Mouse (Mus musculus) gonadal fat pad, adult 2 months (tissue): Measurements from ENCODE around the gene Pla1a. TPM values are rescaled to one million over a fixed set of nuclear protein-coding genes. Genes with fewer than 3 reads are reported as not detected.

Experiments used
- DNase-seq: peaks from one replicate; pipeline ENCODE4 v3.0.0-alpha.2; 2012; ENCODE audit warnings: low read depth
- polyA plus RNA-seq: library from polyadenylated mRNA; depleted of rRNA; stranded (reverse); fragments of >200 nt; gene quantifications from 2 replicates; pipeline ENCODE4 v1.2.3, GENCODE M21; 2012

The Pla1a gene
- polyA plus RNA-seq, 1 experiment: 18.2 TPM

- no peak for DNase-seq
Observed at GRCm38 (mm10) chr16:38389284-38389893, 43.6 kb downstream of the Pla1a start.

- DNase-seq: no peak
Observed at GRCm38 (mm10) chr16:38388757-38389156, 44.2 kb downstream of the Pla1a start.

DNA sequence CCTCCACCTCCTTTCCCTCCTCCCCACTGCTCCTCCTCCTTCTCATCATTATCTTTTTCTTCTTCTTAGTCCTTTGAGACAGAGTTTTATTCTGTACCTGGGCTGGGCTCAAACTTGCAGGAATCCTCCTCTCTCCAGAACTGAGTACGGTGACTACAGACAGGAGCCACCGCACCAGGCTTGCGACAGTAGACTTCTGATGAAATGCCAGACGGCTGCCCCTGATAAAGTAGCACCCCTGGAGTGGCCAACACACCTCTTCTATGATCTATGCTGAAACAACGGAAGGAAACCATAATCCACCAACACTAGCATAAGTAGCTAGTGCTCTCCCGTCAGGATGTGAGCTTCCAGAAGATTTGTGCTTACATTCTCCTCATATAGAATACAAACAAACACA, 45.6 kb downstream of the Pla1a start:
- no peak for DNase-seq

DNA sequence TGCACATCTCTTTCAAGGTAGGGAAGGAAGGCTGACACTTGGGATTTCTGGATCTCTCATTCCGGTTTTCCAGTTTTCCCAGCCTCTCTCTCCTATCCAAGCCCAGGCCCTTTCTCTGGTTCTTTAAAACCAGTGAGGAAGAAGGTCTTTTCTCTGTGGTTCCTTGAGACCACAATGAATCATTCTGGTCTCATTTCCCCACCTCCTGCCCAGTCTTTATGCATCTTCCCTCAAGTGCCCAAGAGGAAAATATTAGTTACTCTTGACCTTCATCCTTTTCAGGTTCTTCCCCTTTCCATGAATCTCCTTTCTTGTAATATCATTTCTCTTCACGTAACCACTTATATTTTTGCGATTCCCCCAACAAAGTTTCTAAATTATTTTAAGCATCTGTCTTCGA, 47.2 kb downstream of the Pla1a start:
- DNase-seq: no peak

GRCm38 (mm10) chr16:38385184-38385634, 47.7 kb downstream of the Pla1a start:
- no peak for DNase-seq

- DNase-seq: no peak
Observed at GRCm38 (mm10) chr16:38383683-38384082, 49.3 kb downstream of the Pla1a start.

- no peak for DNase-seq
Observed at GRCm38 (mm10) chr16:38379926-38380325, 53.0 kb downstream of the Pla1a start.

DNA sequence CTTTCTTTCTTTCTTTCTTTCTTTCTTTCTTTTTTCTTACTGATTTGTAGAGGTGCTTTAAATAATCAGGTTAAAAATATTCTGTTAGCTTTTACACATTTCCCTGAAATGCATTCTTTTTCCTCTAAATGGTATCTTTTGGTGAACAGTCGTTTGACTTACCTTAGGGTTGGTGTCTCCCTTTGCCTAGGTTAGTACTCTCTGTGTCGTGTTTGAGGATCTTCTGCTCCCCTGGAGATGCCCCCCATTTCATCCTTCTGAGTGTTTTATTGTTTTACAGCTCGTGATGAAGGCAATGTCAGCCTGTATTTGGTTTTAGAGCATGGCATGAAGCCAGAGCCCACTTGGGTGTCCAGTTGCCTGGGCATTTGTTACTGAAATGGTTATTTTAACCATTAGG, 53.5 kb downstream of the Pla1a start:
- DNase-seq: no peak

DNA sequence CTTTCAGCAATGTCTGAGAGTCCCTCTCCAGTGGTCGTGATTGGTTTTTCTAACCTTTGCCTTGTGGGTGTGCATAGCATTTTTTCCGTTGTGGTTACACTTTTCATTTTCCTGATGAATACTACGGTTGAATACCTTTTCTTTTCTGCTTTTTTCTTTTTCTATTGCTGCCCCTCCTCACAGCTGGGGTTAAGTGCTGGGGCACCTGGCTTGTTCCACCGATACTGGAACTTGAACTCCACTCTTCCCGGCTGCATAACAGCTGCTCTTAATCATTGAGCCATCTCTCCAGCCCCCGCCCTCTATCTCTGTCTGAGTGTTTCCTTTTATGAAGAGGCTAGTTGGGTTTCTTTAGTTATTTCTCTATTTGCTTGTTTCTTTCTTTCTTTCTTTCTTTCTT, 53.9 kb downstream of the Pla1a start:
- no peak for DNase-seq

- no peak for DNase-seq
Observed at GRCm38 (mm10) chr16:38378591-38378990, 54.4 kb downstream of the Pla1a start.

- no peak for DNase-seq
Observed at GRCm38 (mm10) chr16:38377546-38377945, 55.4 kb downstream of the Pla1a start.

DNA sequence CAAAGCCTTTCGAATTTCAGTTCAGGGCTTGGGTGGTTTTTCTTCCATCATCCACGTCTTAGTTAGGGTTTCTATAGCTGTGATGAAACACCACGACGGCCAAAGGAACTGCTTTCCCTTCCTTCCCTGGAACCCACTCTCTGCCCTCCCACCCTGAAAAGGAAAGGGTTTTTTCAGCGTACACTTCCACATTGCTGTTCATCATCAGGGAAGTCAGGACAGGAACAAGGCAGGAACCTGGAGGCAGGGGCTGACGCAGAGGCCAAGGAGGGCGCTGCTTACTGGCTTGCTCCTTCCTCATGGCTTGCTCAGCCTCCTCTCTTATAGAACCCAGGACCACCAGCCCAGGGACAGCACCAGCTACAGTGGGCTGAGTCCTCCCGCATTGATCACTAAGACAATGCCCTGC, 56.1 kb downstream of the Pla1a start:
- DNase-seq: no peak

GRCm38 (mm10) chr16:38376163-38376840, 56.6 kb downstream of the Pla1a start:
- no peak for DNase-seq

- DNase-seq: no peak
Observed at GRCm38 (mm10) chr16:38375182-38375581, 57.8 kb downstream of the Pla1a start.

DNA sequence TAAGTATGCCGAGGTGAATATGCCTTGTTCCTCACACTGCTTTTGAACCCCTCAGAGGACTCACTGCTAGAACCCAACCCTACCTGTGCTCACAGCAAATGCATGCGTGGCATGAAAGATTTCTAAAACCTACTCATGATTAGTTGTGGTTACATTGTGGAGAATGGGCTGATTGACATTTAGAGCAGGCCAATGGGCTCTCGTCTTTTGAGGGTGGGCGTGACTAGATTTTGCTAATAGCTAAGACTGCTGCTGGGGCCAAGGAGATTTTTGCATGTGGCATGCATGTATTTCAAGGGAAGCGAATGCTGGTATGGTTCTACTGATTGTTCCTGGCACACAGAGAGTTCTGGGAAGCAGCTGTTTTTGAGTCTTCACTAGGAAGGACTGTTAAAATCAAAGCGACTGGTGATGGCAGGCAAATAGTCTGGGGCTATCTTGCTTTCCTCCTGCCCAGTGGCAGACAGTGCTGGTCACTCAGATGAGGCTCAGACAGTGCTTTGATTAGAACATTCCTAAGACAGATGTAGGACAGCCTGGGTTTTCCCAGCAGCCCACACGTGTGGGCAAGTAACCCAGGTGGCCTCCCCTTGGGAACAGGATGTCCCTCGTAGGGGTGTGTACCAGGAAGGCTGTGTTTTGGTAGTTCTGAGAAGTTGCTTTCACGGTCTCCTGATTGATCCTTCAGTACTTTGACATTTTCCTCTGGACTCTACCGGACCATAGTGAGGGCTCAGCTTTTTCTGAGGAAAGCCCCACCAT, 58.4 kb downstream of the Pla1a start:
- DNase-seq: no peak

GRCm38 (mm10) chr16:38373941-38374340, 59.0 kb downstream of the Pla1a start:
- DNase-seq: no peak

DNA sequence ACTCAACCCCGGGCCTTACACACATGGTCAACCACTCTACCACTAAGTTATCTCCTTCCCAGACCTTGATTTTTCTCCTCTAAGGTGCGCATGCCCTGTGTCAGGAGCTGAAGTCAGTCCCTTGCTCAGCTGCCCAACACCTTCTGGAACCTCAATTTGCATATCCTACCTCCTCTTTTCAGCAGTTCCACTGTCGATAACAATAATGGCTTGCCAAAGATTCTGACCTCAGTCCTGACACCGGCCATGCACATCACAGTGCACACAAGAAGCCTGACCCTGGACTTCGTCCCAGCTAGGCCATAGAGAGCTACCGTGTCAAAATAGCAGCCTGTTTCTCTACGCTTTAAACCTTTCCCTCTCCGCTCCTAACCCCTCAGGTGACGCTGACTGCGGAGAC, 59.5 kb downstream of the Pla1a start:
- DNase-seq: no peak

GRCm38 (mm10) chr16:38372876-38373275, 60.1 kb downstream of the Pla1a start:
- DNase-seq: no peak

- no peak for DNase-seq
Observed at GRCm38 (mm10) chr16:38371705-38372296, 61.1 kb downstream of the Pla1a start.

GRCm38 (mm10) chr16:38370633-38371374, 62.1 kb downstream of the Pla1a start:
- no peak for DNase-seq

DNA sequence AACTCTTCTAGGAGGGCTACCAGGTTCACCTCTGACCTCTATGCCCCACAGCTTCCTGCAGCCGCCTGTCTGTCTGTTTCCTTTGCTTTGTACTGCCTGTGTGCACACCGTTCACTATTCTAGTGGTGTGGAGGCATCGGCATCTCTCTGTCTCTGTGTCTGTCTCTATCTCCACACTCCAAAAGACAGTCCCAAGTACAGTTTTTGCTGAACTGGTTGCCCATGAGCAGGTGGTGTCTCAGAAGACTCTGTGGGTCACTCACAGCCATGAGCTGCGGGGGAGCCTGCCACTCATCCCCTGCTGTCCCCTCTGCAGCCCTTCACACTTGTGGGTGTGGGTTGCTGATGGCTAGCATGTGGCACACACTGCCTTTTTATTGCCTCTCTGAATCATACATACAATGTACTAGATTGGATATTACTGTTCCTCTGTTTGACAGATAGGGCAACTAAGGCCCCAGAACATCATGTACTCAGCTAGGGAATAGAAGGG, 62.9 kb downstream of the Pla1a start:
- DNase-seq: no peak

- DNase-seq: no peak
Observed at GRCm38 (mm10) chr16:38369431-38369830, 63.5 kb downstream of the Pla1a start.
